Mouse (Mus musculus): ENCODE data around the gene Abcb4.
A peak's percentile ranks its signal among the peaks of the same experiment; 100 is the strongest.
"Not testable (repeated sequence)": the region's sequence is repeated elsewhere in the genome, so short reads cannot be mapped to it uniquely, and the experiment has no call there.

Abcb4 gene

GRCm38 (mm10) chr5:8911567-8912198 lies 18.2 kb downstream of the Abcb4 start:
- peak; percentile 9 for DNase-seq (ENCODE audit: low read depth)

DNA sequence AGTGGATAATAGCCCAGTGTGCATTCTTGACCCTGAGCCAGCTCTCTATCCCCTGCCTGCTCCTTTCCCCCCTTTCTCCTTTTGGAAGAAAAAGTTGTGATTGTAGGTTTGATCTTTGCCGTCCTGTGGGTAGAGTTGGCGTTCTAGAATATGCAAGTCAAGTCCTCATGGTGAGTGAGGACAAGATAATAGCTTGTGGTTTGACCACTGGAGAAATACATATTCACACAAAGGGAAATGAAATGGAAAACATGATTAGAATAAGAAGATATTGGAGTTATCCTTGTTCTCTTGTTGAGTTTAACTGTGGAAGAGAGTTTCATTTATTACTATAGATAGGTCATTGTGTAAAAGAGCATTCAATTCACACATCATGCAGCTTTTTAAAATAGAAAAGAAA lies 22.9 kb downstream of the Abcb4 start:
- DNase-seq (ENCODE audit: low read depth): no peak

- peak; percentile 37 for DNase-seq (ENCODE audit: low read depth)
These were observed 23.6 kb downstream of the Abcb4 start for GRCm38 (mm10) chr5:8917069-8917468.

- DNase-seq (ENCODE audit: low read depth): no peak
These were observed 34.9 kb downstream of the Abcb4 start for GRCm38 (mm10) chr5:8928440-8928839.

DNA sequence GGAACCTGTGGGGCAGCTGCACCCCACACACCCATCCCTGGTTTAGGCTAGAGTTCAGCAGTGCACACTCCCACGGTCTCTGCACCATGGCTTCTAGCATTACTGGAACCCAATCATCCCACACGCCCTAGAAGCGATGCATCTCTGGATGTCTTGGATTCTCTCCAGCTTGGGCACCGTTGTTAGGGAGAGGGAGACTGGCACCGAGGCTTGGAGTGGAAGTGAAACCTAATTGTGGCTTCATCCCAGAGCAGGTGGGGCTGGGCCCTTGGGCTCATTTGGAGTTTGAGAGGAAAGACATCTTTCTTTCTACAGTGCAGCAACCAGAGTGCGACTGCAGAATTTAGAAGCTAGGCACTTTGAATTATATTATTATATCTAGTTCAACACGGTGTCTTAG lies 44.4 kb downstream of the Abcb4 start:
- no peak for DNase-seq (ENCODE audit: low read depth)

GRCm38 (mm10) chr5:8941266-8941665 lies 47.7 kb downstream of the Abcb4 start:
- not testable (repeated sequence) for DNase-seq (ENCODE audit: low read depth)

DNA sequence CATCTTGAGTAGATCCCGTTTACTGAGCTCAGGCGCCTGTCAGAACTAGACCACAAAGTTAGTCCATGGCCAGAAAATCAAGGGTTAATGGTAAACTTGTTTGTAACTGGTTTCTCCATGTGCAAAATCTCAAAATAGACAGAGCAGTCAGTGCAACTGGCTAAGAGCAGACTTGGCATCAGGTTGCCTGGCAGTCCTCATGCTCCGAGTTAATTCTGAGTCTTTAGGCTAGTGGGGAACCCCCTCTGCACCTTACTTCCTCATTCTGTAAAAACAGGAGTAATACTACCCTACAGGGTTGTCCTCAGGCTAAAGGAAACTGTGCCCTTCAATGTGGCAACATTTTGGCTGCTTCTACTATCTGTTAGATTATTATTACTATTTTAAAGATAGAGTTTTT lies 50.3 kb downstream of the Abcb4 start:
- peak; percentile 18 for DNase-seq (ENCODE audit: low read depth)

DNA sequence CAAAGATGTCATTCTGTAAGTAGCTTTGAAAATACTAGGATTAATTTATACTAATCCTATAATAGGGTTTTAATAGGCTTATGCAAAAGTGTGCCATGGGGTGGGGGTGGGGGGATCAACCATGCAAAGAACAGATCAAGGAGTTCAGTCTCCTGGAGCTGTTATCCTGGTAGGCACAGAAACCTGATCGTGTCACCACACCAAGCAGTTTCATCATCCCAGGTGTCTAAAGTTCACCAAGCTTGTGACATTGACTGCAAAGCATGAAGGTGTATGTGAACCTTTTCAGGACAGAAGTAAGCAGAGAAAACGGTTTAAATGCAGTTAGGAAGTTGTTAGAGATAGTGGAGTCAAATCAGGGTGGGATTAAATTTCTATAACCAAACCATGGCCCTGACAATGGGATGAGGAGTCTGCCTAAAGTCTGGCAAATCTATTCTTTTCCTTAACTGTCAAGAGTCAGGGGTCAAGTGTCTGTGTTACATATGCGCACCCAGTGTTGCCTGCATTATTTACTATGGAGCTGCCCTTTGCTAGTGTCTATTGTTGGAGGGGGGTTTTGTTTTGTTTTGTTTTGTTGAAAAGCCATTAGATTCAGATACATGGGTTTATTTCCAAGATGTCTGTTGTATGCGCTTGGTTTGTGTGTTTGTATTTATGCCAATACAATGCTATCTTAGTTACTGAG lies 54.0 kb downstream of the Abcb4 start:
- no peak for DNase-seq (ENCODE audit: low read depth)

- no peak for DNase-seq (ENCODE audit: low read depth)
These were observed 60.1 kb downstream of the Abcb4 start for GRCm38 (mm10) chr5:8953660-8954059.

- no peak for DNase-seq (ENCODE audit: low read depth)
These were observed 62.0 kb downstream of the Abcb4 start for GRCm38 (mm10) chr5:8955544-8955943.

DNA sequence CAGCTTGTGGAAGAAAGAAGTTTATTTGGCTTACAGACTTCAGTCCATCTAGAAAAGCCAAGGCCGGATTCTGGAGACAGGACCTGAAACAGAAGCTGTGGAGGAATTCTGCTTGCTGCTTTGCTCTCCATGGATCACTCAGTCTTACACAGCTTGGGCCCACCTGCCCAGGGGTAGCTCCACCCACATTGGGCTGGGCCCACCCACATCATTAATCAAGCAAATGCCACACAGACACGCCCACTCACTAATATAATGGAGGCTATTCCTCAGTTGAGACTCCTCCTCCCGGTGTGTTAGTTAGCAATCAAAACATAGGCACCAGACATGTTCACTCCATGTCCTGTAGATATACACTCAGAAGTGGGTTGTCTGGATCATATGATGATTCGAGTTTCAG lies 67.0 kb downstream of the Abcb4 start:
- DNase-seq (ENCODE audit: low read depth): no peak

DNA sequence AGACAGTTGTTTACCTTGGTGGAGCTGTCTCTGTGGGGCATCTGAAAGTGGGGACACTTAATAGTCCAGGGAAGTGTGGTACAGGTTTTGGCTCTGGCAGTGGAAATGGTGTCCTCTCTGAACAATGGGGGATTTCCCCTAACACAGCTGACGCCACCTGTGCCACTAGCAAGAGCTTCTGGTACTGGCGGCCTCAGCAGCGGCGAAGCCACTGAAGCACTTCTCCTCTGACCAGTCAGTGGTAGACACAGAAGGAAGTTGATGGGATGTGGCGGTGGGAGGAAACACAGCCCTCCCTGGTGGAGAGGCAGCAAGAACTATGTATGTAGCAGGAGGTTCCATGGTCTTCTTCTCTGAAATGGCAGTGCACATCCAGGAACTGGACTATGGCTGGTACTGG lies 71.0 kb downstream of the Abcb4 start:
- no peak for DNase-seq (ENCODE audit: low read depth)

DNA sequence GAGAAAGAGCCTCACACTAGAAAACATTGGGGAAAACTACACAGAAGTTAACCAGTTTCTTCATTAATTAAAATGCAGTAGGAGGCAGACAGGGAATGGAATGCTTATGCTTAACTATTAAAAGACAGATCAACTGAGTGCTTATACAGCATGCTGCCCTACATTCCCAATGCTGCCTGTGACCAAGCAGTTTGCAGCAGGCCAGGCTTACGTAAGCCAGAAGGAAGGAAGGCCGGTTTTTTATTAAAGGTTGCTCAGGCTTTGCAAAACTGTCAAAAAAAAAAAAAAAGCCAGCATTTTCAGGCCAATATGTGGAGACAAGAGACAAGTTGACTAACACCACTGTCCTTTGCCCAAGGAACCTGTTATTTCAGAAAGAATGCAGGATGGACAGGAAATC lies 77.2 kb downstream of the Abcb4 start:
- no peak for DNase-seq (ENCODE audit: low read depth)

DNA sequence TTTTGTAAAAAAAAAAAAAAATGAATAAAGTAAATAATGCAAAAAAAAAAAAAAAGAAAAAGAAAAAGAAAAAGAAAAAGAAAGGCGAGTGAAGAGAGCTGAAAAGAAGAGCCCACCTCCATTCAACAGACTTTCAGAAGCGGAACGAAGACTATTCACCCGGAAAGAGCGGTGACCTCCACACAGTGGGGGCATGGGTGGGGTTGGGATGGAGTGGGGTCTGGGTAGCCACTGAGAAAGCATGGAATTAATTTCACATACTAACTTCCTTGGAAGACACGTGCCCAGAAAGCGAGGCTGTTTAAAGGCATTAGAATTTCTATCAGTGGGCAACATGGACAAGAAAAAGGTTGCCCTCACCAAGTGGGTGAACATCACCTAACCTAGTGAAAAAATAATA lies 78.8 kb downstream of the Abcb4 start:
- DNase-seq (ENCODE audit: low read depth): no peak

DNA sequence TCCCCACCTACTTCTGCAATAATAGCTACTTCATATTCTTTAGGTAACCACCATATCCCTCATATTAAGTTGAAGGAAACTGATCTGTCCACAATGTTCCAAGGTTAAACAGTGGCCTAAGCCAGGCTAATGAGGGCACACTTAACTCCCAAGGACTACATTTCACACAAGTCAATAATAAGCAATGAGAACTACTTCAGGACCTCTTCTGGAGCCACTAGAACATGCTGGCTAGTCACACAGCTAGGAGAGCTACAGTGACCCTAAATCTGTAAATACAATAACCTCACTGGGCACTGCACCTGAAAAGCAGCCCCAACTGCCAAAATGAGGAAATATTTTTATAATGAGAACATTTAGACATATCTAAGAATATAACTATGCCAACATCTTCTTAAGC lies 81.2 kb downstream of the Abcb4 start:
- no peak for DNase-seq (ENCODE audit: low read depth)

DNA sequence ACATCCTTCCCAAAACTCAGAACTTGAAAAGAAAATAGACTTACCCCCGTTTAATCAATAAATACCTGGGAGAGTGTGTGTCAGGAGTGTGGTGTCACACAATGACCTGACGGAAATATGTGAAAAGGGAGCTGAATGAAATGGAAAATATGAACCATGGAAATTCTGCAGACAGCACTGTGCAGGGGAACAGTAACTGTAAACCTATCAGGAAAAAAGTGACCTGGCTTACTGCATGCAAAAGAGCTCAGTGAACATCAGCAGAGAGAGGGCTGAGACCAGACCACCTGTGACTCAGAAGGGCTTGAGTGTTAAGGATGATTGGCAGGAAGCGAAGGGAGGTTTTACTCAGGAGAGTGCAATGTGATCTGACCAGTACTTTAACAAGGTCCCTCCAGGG lies 92.0 kb downstream of the Abcb4 start:
- DNase-seq (ENCODE audit: low read depth): no peak

DNA sequence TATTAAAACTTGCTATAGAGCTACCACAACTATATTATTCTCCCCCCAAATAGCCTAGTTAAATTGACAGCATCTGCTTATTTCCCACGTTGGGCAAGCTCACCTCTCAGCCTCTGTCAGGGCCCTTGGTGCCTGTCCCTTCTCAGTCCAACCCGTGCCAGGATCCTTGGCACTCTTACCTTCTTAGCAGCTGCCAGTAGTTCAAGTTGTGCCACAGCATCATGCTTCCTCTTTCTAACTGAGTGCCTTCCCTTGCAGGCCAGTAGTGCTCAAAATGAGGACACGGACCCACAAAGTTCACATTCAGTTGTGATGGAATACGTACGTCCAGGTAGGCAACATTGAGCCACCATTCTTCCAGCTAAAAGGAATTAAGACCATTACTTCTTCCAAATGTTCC lies 94.4 kb downstream of the Abcb4 start:
- DNase-seq (ENCODE audit: low read depth): no peak

- DNase-seq (ENCODE audit: low read depth): no peak
These were observed 97.0 kb downstream of the Abcb4 start for GRCm38 (mm10) chr5:8990526-8990925.

DNA sequence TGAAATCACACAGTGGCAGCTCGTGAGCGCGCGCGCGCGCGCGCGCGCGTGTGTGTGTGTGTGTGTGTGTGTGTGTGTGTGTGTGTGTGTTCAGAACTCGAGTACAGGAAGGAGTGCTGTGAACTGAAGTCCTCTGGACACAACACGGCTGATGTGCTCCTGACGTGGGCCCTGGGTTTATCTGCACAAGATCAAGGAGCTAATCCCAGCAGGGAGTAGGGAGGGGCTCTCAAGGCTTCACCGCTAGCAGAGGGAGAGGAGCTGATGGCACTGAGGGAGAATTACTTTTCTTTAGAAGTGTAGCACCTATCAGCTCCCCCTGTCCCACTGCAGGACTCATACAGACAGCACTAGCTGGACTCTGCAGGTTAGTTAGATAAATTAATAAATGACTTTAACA lies 98.1 kb downstream of the Abcb4 start:
- DNase-seq (ENCODE audit: low read depth): no peak

GRCm38 (mm10) chr5:8995966-8996685 lies 102.6 kb downstream of the Abcb4 start:
- DNase-seq (ENCODE audit: low read depth): no peak

DNA sequence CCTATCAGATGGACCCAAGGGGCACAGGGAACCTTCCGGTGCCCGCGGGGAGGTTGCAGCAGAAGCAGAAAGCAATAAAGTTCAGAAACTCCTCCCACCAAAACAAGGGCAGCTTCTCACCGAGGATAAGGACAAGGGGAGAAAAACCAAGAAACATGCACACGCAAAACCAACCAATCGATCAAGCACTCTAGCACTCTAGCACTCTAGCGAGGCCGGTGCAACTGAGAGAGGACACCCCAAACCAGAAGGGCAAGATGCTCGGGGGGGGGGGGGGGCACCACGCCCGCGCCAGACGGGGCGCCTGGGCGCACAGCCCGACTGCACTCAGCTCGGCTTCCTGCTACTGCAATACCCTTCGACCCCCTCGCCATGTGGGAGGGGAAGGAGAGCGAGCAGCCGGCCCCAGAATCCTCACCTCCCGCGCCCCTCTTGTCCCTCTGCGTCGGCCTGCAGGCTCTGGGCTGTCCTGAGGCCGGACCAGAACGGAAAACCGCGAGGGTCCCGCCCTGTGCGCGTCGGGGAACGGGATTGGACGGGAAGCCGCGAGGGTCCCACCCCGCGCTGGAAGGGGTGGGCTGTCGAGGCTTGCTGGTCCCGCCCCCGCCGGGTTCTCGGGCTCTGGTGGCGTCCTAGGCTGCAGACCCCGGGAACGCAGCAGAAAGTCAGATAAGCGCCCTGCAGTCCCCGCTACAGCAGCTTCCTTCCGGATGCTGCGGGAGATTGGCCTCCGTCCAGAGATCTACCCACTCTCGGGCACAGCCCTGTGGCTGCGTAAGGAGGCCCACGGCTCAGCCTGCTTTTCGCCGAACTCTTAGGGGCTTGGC lies 103.4 kb downstream of the Abcb4 start, which contains the start of gene Crot:
Crot (minus strand) TSS at position 639 of the 827 bp plus-strand sequence.
- DNase-seq (ENCODE audit: low read depth): peak; percentile 87

GRCm38 (mm10) chr5:8997513-8997895 lies 104.0 kb downstream of the Abcb4 start:
- no peak for DNase-seq (ENCODE audit: low read depth)

All from c-Kit-positive CD71-negative TER-119-negative erythroid progenitor cells, embryonic 14.5 days (primary cell).